Mouse (Mus musculus): Measurements from ENCODE around the gene Snx11. TPM values are rescaled to one million over a fixed set of nuclear protein-coding genes. Genes with fewer than 3 reads are reported as not detected.
"Not testable (repeated sequence)": the region's sequence is repeated elsewhere in the genome, so short reads cannot be mapped to it uniquely, and the experiment has no call there.

Gene Snx11
- polyA plus RNA-seq, 1 experiment from 2014 or later = 7.0 TPM

DNA sequence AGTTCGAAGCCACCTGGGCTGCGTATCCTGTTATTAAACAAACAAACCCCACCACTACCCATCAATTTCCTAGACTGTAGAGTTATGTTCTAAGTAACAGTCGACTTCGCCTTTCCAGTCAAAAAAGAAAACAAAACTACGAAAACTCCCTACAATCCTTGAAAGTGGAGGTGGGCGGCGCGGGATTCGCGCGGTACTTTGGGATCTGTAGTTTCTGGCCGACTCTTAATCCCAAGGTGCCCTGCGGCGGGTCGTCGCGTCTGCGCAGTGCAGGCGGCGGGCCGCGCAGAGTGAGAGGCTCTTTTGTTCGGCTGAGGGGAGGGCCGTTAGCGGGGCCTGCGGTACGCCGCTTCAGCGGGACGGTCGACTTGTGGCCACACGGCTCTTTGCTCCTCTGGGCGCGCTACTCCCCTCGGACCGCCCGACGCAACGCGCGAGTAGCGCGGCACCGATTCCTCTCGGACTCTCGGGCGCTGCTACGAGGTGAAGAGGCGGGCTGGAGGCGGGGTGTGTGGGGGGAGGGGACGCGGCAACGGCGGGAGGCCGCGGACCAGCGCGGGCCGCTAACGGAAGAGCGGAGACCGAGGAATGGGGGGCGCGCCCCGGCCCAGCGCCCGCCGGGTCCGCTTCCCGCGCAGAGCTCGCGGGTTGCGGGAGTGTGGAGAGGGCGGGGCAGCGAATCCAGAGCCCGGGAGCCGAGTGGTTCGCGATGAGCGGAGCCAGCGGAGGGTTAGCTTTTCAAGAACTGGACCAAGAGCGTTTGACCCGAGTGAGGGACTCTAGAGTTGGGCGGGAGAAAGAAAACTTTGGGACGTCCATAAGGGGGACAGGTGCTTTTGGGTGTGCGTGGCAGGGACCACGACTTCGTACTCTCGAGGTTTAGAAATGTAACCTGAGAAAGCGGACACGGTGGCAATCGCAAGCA is 11.8 kb upstream of the Snx11 start, which contains the start of gene Cbx1:
TSS of gene Cbx1 (plus strand) at position 257 of the 925 bp plus-strand sequence.
- Histone ChIP-seq H3K27me3 (ENCODE audit: insufficient read depth, low read length) (no peaks in the 10 kb centered on the region), H3K4me1 (ENCODE audit: insufficient read depth) (peaks cover 12% of the 10 kb centered on the region; the same call in 1 of the 2 replicates), H3K4me2 (ENCODE audit: low read depth, low read length) (peak within 1 kb of the TSS; percentile 83), H3K4me3 (ENCODE audit: low read depth, low read length) (peak within 1 kb of the TSS; percentile 91), H3K36me3 (replicated peaks; ENCODE audit: insufficient read depth, low read length) (no peaks in the 10 kb centered on the region), H3K9ac (replicated peaks) (peak within 1 kb of the TSS; percentile 87), H3K9me3 (ENCODE audit: low read length) (no peaks in the 10 kb centered on the region), H3K27ac (ENCODE audit: low read depth) (peak within 1 kb of the TSS; percentile 94)
- under 1% methylated on average over 89 of the region's 93 CpGs for whole genome bisulfite sequencing (ENCODE audit: insufficient replicate concordance)
- TF ChIP-seq CTCF (IDR thresholded peaks at IDR 0.05; ENCODE audit: low read depth) = no peak
- peak; percentile 91 for DNase-seq
- peak; percentile 97 for ATAC-seq

DNA sequence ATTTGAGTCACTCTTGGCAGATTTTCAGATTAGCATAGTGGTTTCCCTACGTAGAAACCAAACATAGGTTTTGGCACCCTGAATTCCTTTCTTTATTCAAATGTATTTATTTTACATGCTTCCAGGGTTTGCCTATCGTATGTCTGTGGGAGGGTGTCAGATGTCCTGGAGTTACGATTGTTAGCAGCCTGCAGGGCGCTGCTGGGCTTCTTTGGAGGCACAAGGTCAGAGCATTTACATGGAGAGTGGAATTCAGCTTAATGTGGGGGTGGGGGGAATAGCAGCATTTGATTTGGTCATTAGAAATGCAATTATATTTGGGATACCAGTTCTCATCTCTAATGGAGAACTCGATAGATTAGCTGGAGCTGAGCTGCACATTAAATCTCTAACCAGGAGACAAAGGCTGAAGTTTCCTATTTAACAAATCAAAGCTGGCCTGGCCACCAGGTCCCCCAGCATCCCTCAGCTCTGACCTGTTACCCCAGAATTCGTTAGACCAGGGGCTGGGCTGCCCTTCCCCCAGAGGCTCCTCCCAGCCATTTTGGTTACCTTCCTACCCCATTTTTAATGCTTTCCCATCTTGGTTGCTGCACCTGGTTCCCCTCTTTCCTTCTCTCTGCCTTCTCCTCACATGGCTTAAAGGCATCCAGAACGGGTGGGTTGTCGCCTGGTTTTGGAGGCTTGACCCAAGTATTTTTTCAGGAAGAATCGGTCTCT is 9.5 kb upstream of the Snx11 start:
- Histone ChIP-seq H3K27me3 (ENCODE audit: insufficient read depth, low read length) (no peaks in the 10 kb centered on the region), H3K27ac (ENCODE audit: low read depth) (no peak overlapping the region), H3K4me1 (ENCODE audit: insufficient read depth) (peaks cover 12% of the 10 kb centered on the region; the same call in 1 of the 2 replicates), H3K9ac (replicated peaks) (no peak overlapping the region), H3K9me3 (ENCODE audit: low read length) (no peaks in the 10 kb centered on the region), H3K36me3 (replicated peaks; ENCODE audit: insufficient read depth, low read length) (no peaks in the 10 kb centered on the region), H3K4me3 (ENCODE audit: low read depth, low read length) (no peak overlapping the region), H3K4me2 (ENCODE audit: low read depth, low read length) (no peak overlapping the region)
- no peak for ATAC-seq
- 69% methylated on average over 9 of the region's 9 CpGs for WGBS (ENCODE audit: insufficient replicate concordance)
- TF ChIP-seq EP300 (IDR thresholded peaks at IDR 0.05; ENCODE audit: low read depth) (no peak), CTCF (IDR thresholded peaks at IDR 0.05; ENCODE audit: low read depth) (no peak)
- no peak for DNase-seq

DNA sequence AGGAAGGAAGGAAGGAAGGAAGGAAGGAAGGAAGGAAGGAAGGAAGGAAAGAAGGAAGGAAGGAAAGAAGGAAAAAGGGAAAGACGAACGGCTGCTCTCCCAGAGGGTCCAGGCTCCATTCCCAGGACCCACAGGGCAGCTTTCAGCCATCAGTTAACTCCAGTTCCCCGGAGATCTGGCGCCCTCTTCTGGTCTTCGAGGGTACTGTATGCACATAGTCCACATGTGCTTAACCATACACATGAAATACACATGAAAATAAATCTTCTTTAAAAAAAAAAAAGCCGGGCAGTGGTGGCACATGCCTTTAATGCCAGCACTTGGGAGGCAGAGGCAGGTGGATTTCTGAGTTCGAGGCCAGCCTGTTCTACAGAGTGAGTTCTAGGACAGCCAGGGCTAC is 7.5 kb upstream of the Snx11 start:
- not testable (repeated sequence) for ATAC-seq; H3K4me1 ChIP-seq (ENCODE audit: insufficient read depth); H3K27ac ChIP-seq (ENCODE audit: low read depth); H3K4me3 ChIP-seq (ENCODE audit: low read depth, low read length); H3K4me2 ChIP-seq (ENCODE audit: low read depth, low read length); H3K9me3 ChIP-seq (ENCODE audit: low read length); H3K9ac ChIP-seq (replicated peaks); H3K36me3 ChIP-seq (replicated peaks; ENCODE audit: insufficient read depth, low read length); H3K27me3 ChIP-seq (ENCODE audit: insufficient read depth, low read length)
- TF ChIP-seq CTCF (IDR thresholded peaks at IDR 0.05; ENCODE audit: low read depth) = peak; percentile 83
- WGBS (ENCODE audit: insufficient replicate concordance) = 15% methylated on average over 7 of the region's 7 CpGs
- peak; percentile 85 for DNase-seq

DNA sequence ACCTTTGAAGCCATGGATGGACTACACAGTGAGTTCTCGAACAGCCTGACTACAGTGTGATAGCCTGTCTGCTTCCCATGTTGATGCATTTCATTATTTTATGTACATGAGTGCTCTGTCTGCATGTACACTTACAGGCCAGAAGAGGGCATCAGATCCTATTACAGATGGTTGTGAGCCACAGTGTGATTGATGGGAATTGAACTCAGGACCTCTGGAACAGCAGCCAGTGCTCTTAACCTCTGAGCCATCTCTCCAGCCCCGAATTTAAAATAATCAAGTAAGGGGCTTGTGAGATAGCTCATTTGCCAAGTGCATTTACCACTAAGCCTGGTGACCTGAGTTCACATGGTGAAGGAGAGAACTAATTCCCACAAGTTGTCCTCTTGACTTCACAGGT is 4.1 kb upstream of the Snx11 start:
- TF ChIP-seq CTCF (IDR thresholded peaks at IDR 0.05; ENCODE audit: low read depth) = peak; percentile 69
- TF ChIP-seq EP300 (IDR thresholded peaks at IDR 0.05; ENCODE audit: low read depth) = no peak
- no peak for DNase-seq
- H3K4me2 ChIP-seq (ENCODE audit: low read depth, low read length) = no peak overlapping the region
- H3K4me3 ChIP-seq (ENCODE audit: low read depth, low read length) = no peak overlapping the region
- H3K9me3 ChIP-seq (ENCODE audit: low read length) = no peaks in the 10 kb centered on the region
- no peaks in the 10 kb centered on the region for H3K36me3 ChIP-seq (replicated peaks; ENCODE audit: insufficient read depth, low read length)
- no peaks in the 10 kb centered on the region for H3K27me3 ChIP-seq (ENCODE audit: insufficient read depth, low read length)
- no peak overlapping the region for H3K27ac ChIP-seq (ENCODE audit: low read depth)
- no peak overlapping the region for H3K9ac ChIP-seq (replicated peaks)
- no peak for ATAC-seq
- WGBS (ENCODE audit: insufficient replicate concordance) = 67% methylated on average over 2 of the region's 2 CpGs
- peaks cover 11% of the 10 kb centered on the region for H3K4me1 ChIP-seq (ENCODE audit: insufficient read depth)

GRCm38 (mm10) chr11:96780306-96780705 is 2.9 kb upstream of the Snx11 start:
- no peak overlapping the region for H3K27ac ChIP-seq (ENCODE audit: low read depth)

DNA sequence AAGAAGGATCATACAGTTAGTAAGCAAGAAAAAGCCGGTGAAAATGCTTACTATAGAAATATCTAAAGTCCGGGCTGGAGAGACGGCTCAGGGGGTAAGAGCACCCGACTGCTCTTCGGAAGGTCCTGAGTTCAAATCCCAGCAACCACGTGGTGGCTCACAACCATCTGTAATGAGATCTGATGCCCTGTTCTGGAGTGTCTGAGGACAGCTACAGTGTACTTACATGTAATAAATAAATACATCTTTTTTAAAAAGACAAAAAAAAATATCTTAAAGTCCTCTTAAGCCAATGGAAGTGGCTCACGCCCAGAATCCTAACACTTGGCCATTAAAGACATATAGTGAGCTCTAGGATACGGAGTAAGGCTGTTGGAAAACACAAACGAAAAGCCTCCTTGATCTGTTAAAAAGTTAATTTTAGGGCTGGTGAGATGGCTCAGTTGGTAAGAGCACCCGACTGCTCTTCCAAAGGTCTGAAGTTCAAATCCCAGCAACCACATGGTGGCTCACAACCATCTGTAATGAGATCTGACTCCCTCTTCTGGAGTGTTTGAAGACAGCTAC is 785 bp upstream of the Snx11 start:
- peak overlapping the region; percentile 23 for H3K9ac ChIP-seq (replicated peaks)

More at GRCm38 (mm10) chr11:96780306-96780705, 2.9 kb upstream of the Snx11 start:
- Histone ChIP-seq H3K4me1 (ENCODE audit: insufficient read depth) (peaks cover 15% of the 10 kb centered on the region), H3K9ac (replicated peaks) (no peak overlapping the region), H3K4me2 (ENCODE audit: low read depth, low read length) (no peak overlapping the region), H3K36me3 (replicated peaks; ENCODE audit: insufficient read depth, low read length) (no peaks in the 10 kb centered on the region), H3K9me3 (ENCODE audit: low read length) (no peaks in the 10 kb centered on the region), H3K4me3 (ENCODE audit: low read depth, low read length) (no peak overlapping the region), H3K27me3 (ENCODE audit: insufficient read depth, low read length) (no peaks in the 10 kb centered on the region)
- TF ChIP-seq EP300 (IDR thresholded peaks at IDR 0.05; ENCODE audit: low read depth) (no peak), CTCF (IDR thresholded peaks at IDR 0.05; ENCODE audit: low read depth) (no peak)
- ATAC-seq (no peak), DNase-seq (no peak)
- 77% methylated on average over 5 of the region's 5 CpGs for WGBS (ENCODE audit: insufficient replicate concordance)

More for the DNA sequence above, 785 bp upstream of the Snx11 start:
- WGBS (ENCODE audit: insufficient replicate concordance) = 58% methylated on average over 10 of the region's 10 CpGs
- not testable (repeated sequence) for H3K27me3 ChIP-seq (ENCODE audit: insufficient read depth, low read length); ATAC-seq; H3K36me3 ChIP-seq (replicated peaks; ENCODE audit: insufficient read depth, low read length); DNase-seq; H3K9me3 ChIP-seq (ENCODE audit: low read length)
- Histone ChIP-seq H3K27ac (ENCODE audit: low read depth) (peak overlapping the region; percentile 36), H3K4me1 (ENCODE audit: insufficient read depth) (peaks cover 15% of the 10 kb centered on the region), H3K4me3 (ENCODE audit: low read depth, low read length) (peak overlapping the region; percentile 73), H3K4me2 (ENCODE audit: low read depth, low read length) (peak overlapping the region; percentile 72)
